In genomic region chr12:90571907-90572306, GRCm38 (mm10) we compare ENCODE assay signal across 14 mouse cellular contexts.
A peak's percentile ranks its signal among the peaks of the same experiment; 100 is the strongest.
DNase-seq lines count a peak whose midpoint lies in the region; ATAC-seq and TF ChIP-seq lines count a peak whose summit lies in the region.
"Had no signal": no experiment of that assay in that cellular context is flagged by ENCODE, and none has a peak within 500 bp of the region (broad histone marks: within the 10 kb centered on the region; RNA-seq: fewer than 3 reads in every experiment).

No protein-coding gene starts in this region.

- peak; percentile 12 for DNase-seq in brain, embryonic 14.5 days (ENCODE audit: low read depth)
- peak; percentile 11 for DNase-seq in retina, embryonic 14.5 days (ENCODE audit: low spot score)
- no peak for DNase-seq in gastrocnemius, adult 8-10 months (ENCODE audit: low spot score in 2 of 2)
- DNase-seq in spleen, postnatal 14 days (ENCODE audit: low spot score in 2 of 2), result no peak
- DNase-seq in adrenal gland, postnatal 25 days, result no peak
- no peak for DNase-seq in frontal cortex, postnatal 14 days (ENCODE audit: low spot score in 2 of 2)
- DNase-seq: adrenal gland, adult 2 months; adrenal gland, postnatal 10 days; adrenal gland, postnatal 36 days; B cell, adult 2 months; forebrain, postnatal 0 days had no signal

- no peak for TF ChIP-seq CTCF in brain, embryonic 14.5 days (IDR thresholded peaks at IDR 0.05; ENCODE audit: borderline replicate concordance, extremely low read depth, insufficient read depth, insufficient read length)

- no peak for TF ChIP-seq POLR2A in brain, embryonic 14.5 days (IDR thresholded peaks at IDR 0.05; ENCODE audit: borderline replicate concordance, extremely low read depth, insufficient read depth, insufficient read length, poor library complexity, severe bottlenecking)

- peak; percentile 73 for ATAC-seq in granulocyte monocyte progenitor cell, adult 5-6 weeks (replicated peaks; ENCODE audit: poor library complexity, severe bottlenecking)
- ATAC-seq: forebrain, embryonic 13.5 days; forebrain, embryonic 15.5 days; forebrain, postnatal 0 days had no signal

Comparison
In these comparisons a context has a peak if more than half of its experiments do, and no peak if none do; other contexts are left out.
1. DNase-seq: peak in brain, embryonic 14.5 days (single experiment) and retina, embryonic 14.5 days (single experiment); none in gastrocnemius, adult 8-10 months (0 of 2), spleen, postnatal 14 days (0 of 2), adrenal gland, postnatal 25 days (single experiment) and frontal cortex, postnatal 14 days (0 of 2).